Mouse (Mus musculus) megakaryocyte-erythroid progenitor cell, adult 5-6 weeks (primary cell): Measurements from ENCODE around the gene Syap1. TPM values are rescaled to one million over a fixed set of nuclear protein-coding genes. Genes with fewer than 3 reads are reported as not detected.
"Not testable (repeated sequence)": the region's sequence is repeated elsewhere in the genome, so short reads cannot be mapped to it uniquely, and the experiment has no call there.

Experiments
- ATAC-seq: replicated peaks from 2 replicates; pipeline ENCODE4 v1.8.0; 2016; ENCODE audit warnings: mild to moderate bottlenecking, inconsistent platforms; ENCODE audit not compliant: severe bottlenecking, poor library complexity, low FRiP score, low TSS enrichment
- total RNA-seq, 2 experiments: library from RNA; stranded (forward) in 1 of 2; stranded (reverse) in 1 of 2; fragments of 200-1000, 215-1000 nt in 1 of 2; fragments of >200 nt in 1 of 2; fragmentation: Nextera tagmentation in 1 of 2; gene quantifications; 2 replicates each; pipeline ENCODE4 v1.2.3; 2014 to 2017

Syap1 gene
- total RNA-seq (2014; fragmentation: Nextera tagmentation) (11.9 and 15.8 TPM in 2 replicates), total RNA-seq (2017) (34.9 and 45.0 TPM in 2 replicates)

DNA sequence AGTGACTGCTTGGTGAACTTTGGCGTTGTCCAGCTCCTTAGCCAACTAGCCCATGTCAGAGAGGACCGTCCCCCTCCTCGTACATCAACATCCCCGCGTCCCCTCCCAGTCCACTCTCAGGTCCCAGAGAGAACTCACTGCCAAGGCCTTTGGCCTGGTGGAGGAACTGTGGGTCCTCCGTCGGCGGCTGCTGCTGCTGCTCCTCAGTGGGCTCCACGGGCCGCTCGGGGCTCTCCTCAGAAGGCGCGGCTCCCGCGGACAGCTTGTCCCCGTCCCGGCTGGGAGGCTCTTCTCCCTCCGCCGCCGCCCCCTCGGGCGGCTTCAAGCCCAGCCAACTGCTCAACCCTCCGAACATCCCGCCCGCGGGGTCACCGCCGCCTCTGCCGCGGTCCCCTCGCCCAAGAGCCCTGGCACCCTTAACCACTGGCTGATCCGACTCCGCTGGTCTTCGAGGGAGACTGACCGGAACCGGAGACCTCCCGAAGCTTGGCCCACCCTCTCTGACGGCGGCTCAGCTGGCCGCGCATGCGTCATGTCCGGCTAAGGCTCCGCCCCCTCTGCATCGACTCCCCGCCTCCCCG, at the start of gene Syap1:
Gene Syap1 (minus strand): TSS at position 517 of the 581 bp plus-strand sequence.
- peak; percentile 97 for ATAC-seq

DNA sequence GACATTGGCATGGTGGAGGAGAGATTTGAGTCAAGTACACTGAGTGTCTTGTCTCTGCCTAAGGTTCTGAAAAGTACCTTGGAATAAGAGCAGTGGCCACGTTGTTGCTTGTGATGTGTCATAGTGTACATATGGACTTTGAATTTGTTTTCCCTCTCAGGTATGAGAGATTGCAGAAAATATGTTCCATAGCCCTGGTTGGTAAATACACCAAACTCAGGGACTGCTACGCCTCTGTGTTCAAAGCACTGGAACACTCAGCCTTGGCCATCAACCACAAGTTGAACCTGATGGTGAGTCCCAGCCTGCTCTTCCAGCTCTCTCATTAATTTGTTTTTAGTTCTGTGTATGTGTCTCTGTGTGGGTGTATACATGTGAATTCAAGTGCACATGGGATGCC, 43.2 kb upstream of the Syap1 start:
- ATAC-seq: no peak

DNA sequence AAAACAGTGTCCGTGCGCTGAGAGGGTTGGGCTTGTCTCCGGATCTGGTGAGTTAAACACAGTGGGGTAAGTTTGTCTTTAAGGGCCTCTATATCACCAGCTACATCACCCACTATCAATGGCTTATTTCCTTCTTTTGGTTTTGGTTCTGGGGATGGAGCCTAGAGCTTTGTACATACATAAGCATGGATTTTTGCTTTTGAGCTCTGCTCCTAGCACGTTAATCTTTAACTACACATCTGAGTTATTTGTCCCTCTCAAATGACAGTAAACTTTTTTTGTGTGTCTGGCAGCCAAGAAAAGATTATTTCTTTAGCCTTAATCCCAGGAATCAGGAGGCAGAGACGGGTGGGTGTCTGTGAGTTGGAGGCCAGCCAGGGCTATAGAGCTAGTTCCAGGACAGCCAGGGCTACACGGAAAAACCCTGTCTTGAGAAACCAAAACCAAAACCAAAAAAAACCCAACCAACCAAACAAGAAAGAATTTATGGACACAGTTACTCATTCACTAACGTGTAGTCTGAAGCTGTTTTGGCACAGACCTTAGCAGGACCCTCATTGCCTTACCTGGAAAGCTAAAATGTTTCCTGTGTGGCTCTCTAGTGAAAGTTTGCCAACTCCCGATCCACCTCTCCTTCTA, 33.4 kb upstream of the Syap1 start:
- no peak for ATAC-seq

DNA sequence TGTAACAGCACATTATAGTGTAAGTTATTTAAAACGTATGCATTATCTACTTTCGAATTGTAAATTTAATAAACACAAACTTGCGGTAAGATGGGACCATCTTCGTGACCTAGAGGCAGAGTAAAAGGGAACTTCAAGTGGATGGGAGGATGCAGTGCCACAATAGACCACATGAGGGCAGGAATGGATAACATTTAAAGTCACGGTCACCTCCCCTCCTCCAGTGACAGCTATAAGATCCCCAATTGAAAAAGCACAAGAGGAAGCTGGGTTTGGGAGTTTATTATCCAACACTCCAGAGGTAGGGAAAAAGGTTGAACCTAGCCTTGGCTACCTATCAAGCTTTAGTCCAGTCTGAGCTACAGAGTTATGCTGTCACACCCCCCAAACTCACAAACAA, 27.4 kb upstream of the Syap1 start:
- ATAC-seq: peak; percentile 97

DNA sequence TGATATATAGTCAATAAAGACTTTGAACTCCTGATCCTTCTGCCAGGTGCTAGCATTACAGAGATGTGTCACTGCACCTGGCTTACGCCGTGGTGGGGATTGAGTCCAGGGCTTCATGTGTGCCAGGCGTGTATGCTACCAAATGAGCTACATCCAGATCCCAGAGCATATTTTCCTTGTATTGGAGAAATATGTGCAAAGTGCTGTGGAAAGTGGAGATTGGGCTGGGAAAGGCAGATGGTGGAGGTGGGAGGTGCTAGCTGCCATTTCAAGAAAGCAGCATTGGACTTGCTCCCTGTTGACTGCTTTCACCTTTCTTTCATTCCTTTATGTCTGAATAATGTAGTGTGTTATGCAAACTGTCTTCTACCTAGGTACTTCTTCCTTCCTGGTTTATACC, 25.4 kb upstream of the Syap1 start:
- no peak for ATAC-seq

DNA sequence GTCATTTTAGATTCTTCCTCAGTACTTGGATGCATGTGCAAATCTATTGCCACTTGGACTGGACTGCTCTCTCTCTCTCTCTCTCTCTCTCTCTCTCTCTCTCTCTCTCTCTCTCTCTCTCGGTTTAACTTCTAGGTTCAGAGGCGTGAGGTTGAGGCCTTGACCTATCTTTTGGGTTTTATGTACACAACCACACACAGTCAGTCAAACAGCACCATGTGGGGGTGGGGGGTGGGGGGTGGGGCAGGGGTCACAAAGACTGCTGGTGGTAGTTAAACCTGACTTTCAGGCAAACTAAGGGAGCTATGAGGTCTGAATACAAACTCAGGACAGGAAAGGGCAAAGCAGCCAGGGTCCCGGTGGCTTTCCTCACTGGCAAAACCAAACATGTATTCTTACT, 19.3 kb upstream of the Syap1 start:
- ATAC-seq: no peak

DNA sequence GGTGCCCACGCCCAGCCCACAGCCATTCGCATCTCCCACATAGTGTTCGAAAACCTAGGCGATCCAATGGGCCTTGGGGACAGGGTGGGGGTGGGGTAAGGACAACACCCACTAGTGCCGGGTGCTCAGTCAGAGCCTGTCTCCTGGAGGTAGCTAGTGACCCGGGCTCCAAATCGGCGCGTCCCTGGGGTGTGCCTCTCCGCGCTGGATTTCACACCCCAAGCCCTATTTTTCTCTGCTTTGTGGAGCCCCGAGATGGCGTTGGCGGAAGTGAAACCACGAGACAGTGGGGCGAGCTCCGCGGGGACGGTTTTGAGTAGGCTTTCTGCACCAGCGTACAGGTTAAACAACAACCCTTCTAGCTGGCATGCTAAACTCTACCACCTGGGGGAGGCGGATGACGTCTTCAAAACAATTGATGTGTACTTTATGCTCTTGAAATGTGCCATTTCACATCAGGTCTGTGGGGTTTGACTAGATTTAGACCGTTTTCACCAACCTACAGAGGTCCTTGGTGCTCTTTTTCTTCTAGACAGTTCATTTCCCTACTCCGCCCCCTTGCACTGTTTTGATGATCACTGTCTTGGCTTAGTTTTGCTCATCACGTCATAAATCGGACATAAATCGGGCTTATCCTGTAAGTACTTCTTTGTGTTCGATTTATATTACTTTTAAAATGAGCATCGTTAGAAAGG, 13.9 kb upstream of the Syap1 start:
- peak; percentile 87 for ATAC-seq

DNA sequence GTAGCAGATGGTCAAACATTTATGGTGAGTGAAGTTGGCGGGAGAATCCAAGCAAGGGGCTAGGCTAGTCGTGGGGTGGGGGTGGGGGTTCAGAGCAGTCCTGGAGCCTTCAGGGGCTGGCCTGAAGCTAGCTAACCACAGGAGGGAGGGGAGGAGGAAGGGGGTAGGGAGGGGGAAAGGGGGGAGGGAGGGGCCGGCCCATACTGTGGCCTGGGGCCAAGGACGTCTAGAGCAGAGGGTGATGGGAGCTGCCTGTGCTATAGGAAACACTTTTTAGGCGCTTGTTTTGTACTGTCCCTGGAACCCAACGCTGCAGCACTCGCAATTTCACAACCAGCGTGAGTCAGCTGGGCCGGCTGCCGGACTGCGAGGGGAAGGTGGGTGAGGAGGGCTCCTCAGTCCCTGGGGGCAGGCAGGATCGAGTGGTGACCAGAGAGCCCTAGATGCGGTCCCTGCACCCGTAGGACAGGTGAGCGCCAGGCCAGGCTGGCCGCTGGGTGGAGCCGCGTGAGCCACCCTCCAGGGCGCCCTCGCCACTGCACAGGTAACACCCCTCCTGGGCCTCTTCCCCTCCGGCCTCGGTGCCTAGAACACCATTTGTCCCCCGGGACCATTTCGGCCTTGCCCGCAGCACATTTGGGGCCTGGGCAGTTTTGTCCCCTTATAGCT, 13.3 kb upstream of the Syap1 start:
- peak; percentile 73 for ATAC-seq

DNA sequence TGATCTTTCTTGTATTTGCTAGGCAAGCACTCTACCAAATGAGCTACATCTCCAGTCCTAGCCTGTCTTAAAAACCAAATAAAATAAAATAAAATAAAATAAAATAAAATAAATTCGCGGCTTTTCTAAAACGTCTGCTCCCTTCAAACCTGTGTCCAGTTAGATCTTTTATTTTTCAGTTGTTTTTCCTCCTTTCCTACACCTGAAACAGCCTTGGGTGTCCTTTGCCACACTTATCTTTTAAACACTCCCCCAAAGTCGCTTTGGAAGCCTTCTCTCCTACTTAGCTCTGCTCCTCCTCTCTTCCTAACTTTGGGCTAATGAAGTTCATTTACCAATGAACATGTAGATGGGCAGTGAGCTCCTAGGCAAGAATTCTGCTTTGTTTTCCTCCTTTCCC, 12.7 kb upstream of the Syap1 start, which contains the start of gene Ctps2:
Gene Ctps2 (plus strand): TSS at position 301 of the 400 bp plus-strand sequence.
- no peak for ATAC-seq

DNA sequence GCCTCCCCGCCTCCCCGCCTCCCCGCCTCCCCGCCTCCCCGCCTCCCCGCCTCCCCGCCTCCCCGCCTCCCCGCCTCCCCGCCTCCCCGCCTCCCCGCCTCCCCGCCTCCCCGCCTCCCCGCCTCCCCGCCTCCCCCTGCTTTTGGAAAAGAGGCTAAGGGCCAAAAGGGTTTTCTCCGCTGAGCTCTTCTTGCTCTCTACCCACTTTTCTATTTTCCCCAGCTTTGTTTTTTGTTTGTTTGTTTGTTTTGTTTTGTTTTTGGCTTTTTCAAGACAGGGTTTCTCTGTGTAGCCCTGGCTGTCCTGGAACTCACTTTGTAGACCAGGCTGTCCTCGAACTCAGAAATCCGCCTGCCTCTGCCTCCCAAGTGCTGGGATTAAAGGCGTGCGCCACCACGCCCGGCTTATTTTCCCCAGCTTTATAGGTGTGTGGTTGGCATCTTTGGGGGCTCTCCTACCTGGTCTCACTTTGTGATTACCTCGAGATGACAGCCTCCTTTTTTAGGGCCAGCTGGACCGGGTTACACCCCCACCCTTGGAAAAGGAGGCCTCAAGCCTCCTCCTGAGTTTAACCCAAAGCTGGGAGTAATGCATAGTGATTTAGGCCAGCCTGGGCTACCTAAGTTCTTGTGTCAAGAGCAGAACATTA, 452 bp upstream of the Syap1 start:
- not testable (repeated sequence) for ATAC-seq

DNA sequence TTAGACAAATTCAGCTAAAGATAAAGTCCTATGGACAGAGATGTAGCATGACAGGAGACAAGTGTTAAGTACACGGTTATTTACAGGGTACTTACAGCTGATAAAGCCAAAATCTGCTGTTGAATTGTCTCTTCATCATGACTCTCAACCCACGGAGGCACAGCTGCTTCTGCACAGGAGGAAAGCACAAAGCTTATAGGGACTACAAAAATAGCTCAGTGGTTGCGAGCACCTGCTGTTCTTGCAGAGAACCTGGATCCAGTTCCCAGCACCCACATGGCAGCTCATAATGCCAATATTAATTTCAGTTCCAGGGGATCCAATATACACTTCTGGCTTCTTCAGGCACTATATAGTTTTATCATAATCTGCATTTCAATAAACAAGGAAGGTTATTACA, 10.0 kb downstream of the Syap1 start:
- ATAC-seq: no peak

DNA sequence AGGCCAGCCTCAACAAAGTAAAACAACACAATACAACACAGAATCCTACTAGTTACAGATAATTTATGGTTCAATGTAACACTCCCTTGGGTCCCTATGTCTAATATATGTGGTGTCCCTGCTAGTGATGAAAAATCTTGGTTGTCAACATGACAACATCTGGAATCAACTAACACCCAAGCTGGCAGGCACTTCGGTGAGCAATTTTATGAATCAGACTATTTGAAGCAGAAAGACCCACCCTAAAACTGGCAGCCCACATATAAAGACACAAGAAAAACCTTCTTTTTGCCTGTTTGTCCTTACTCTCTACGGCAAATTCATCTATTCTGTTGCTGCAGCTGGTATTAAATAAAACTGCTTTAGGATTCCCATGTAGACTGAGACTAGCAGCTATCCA, 14.5 kb downstream of the Syap1 start:
- no peak for ATAC-seq

DNA sequence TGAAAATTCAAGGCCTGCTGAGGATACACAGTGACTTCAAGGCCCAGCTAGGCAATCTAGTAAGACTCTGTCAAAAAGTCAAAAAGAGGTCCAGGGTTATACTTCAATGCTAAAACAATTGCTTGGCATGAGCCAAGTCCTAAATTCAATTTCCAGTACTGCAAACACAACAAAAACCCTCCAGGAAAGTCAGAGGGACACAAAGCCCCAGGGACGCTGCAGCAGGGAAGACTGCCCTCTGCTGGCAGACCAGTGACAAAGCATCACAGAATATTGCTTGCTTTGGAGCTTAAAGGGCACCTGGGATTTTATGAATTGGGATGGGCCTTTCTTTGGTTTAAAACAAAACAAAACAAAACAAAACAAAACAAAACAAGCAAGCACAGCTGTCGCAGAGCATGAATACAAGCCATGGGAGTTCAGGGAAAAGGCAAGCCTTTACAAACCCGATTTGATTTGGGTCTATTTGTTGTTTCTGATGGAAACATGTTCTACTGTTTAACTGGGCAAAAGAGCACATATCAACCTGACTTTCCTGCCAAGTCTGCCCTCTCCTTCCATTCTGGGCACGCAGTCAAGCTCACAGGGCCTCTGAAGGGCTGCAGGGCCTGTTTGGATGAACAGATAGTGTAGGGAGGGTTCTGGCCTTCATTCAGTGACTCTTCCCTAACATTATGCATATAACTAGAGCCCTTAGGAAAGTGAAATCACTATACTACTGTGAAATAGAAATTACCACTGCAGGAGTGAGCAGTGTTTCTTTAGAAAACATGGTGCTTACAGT, 16.3 kb downstream of the Syap1 start:
- ATAC-seq: peak; percentile 78

DNA sequence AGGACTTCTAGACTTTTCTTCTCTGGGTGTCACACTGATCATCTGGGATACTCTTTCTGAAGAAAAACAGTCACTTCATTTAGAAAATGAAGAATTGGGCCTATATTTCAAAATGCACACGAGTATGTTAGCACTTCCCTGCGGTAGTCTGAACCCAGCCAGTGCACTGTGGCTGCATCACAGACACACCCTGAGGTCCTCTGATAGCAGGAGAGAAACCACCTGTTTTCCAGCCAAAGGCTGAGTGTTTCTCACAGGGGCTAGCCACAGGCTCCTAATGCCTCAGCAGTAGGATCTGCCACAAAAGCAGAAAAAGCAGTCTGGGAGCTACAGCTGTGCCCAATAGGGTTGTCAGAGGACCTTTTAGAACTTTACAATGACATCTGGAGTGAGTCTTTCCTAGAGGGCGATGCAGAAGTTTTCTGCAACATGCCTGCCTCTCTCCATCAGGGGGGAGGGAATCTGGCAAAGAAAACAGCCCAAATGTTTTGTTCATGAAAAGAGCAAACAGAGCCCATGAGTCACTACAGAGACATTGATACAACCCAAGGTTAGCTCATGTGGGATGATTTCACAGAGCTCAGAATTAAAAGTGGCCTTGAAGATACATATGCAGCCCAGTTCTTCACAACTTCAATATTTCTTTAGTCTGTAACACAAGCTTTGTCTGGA, 19.8 kb downstream of the Syap1 start:
- ATAC-seq: peak; percentile 85

DNA sequence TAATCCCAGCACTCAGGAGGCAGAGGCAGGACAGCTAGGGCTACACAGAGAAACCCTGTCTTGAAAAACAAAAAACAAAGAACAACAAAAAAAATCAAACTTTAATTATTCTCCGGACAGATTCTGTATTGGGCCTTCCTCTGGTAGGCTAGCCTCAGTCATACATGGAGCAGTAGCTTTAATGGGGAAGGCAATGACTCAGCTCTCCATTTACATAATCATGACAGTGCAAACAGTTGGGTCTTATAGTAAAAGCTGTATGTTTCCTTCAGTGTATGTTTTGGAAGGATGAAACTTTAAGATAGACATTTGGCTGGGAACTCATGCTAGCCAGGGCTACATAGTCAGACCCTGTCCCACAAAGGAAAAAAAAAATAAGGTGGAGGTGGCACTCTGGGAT, 39.6 kb downstream of the Syap1 start:
- ATAC-seq: no peak

DNA sequence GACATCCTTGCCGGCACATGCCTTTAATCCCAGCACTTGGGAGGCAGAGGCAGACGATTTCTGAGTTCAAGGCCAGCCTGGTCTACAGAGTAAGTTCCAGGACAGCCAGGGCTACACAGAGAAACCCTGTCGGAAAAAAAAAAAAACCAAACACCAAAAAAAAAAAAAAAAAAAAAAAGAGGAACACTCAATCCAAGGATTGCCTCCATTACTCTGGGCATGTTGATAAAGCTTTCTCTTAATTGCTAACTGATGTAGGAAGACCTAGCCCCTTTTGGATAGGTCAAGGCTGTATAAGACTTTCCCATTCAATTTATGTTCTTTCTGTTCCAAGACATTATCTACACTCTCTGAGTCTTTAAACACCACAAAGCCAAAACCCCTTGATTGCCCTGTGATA, 42.7 kb downstream of the Syap1 start:
- no peak for ATAC-seq

DNA sequence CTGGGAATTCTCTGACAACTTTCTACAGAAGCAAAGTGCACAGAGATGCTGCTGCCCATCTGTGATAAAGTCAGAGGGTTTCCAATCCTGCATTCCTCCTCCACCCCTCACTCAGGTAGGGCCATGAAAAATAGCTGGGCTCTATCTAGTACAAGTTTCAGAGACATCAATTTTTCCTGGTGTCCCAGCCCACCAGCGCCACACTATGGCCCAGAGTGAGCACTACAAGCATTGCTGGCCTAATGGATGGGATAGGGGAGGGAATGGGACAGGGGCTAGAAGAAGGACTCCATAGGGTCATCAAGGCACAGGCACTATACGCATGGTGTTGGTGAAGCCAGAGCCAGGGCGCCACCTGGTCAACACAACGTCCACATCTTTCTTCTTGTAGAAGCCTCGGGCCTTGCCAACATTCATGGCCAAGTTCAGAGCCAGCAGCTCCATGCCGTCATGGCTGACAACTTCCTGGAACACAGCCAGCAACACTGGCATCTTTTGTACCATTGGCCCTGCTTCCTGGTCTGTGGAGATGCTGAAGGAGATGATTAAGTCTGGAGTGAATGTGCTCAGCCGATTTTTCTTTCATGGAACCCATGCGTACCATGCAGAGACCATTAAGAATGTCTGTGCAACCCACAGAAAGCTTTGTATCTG, 43.7 kb downstream of the Syap1 start:
- ATAC-seq: 0 out of 2 replicates have a peak, but pooled peaks have one; percentile 30

DNA sequence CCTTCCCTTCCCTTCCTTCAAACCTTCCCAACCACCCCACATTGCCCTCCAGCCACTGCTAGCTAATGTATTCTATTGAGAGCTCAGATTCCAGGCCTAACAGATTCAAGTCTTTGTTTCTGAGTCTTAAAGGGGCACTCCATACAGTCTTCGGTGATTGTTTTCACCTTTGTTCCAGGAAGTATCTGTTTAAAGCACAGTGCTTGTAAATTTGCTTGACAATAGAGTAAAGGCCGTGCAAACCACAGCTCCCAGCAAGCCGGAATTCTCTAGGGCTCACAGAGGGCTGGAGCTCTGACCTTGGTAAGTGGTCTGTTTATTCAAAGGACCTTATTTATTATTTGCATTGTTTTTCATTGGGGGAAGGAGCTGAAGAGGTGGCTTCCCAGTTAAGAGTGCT, 56.1 kb downstream of the Syap1 start:
- ATAC-seq: no peak
